Mouse (Mus musculus) ES-E14 (cell line): Measurements from ENCODE around the gene Fam83g.

Experiments used
- MAFK ChIP-seq: IDR thresholded peaks from 2 replicates; pipeline ENCODE4 v1.6.1; 2014; ENCODE audit warnings: mild to moderate bottlenecking, low read depth, low read length, inconsistent platforms; ENCODE audit not compliant: insufficient read depth
- ZC3H11A ChIP-seq: IDR thresholded peaks from 2 replicates; pipeline ENCODE4 v1.6.1; 2012; ENCODE audit warnings: low read depth, mild to moderate bottlenecking, inconsistent platforms, low read length, borderline replicate concordance

DNA sequence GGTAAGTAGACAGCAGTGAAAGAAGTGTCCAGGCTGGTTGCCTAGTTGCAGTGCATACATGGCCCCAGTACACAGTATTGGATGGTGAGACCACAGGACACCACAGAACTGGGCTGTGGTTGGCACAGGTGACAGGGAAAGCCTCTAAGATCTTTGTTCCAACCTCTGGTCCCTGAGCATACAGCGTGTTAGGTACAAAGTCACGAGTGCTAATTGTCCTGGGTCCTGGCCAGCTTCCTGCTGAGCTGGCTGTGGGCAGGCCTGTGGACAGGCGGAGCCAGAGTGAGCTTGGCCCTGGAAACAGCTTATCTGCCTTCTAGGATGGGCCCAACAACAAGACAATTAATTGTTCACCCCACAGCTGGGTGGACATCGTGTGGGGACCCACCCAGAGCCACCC lies 16.0 kb downstream of the Fam83g start:
- TF ChIP-seq ZC3H11A: no peak
- TF ChIP-seq MAFK: no peak
